ENCODE assay signal across 9 mouse cellular contexts in genomic region chrX:73570871-73571270, GRCm38 (mm10).
A peak's percentile ranks its signal among the peaks of the same experiment; 100 is the strongest.
DNase-seq lines count a peak whose midpoint lies in the region; ATAC-seq lines count a peak whose summit lies in the region.
"Had no signal": no experiment of that assay in that cellular context is flagged by ENCODE, and none has a peak within 500 bp of the region (broad histone marks: within the 10 kb centered on the region; RNA-seq: fewer than 3 reads in every experiment).

No protein-coding gene starts in this region.

- no peak overlapping the region for H3K9ac ChIP-seq in liver, embryonic 11.5 days (ENCODE audit: low read depth, low read length)
- H3K9ac ChIP-seq in forebrain, embryonic 13.5 days = no peak overlapping the region
- no peak overlapping the region for H3K9ac ChIP-seq in liver, embryonic 13.5 days
- H3K9ac ChIP-seq: neural tube, embryonic 12.5 days had no signal

- H3K4me3 ChIP-seq in liver, embryonic 11.5 days (ENCODE audit: low read depth, low read length) = no peak overlapping the region
- H3K4me3 ChIP-seq in forebrain, embryonic 13.5 days = no peak overlapping the region
- no peak overlapping the region for H3K4me3 ChIP-seq in liver, embryonic 13.5 days (replicated peaks)
- H3K4me3 ChIP-seq: neural tube, embryonic 12.5 days had no signal

- H3K9me3 ChIP-seq in liver, embryonic 11.5 days (ENCODE audit: control insufficient read depth, low read length) = no peaks in the 10 kb centered on the region
- no peaks in the 10 kb centered on the region for H3K9me3 ChIP-seq in forebrain, embryonic 13.5 days (replicated peaks)
- no peaks in the 10 kb centered on the region for H3K9me3 ChIP-seq in liver, embryonic 13.5 days (replicated peaks)
- H3K9me3 ChIP-seq: neural tube, embryonic 12.5 days had no signal

- peaks cover 7% of the 10 kb centered on the region for H3K4me1 ChIP-seq in liver, embryonic 11.5 days (replicated peaks; ENCODE audit: control insufficient read depth, insufficient read depth, low read length)
- no peaks in the 10 kb centered on the region for H3K4me1 ChIP-seq in forebrain, embryonic 13.5 days
- peaks cover 24% of the 10 kb centered on the region for H3K4me1 ChIP-seq in liver, embryonic 13.5 days (replicated peaks)
- H3K4me1 ChIP-seq: neural tube, embryonic 12.5 days had no signal

- no peak overlapping the region for H3K27ac ChIP-seq in liver, embryonic 11.5 days (ENCODE audit: low read depth, low read length)
- H3K27ac ChIP-seq in forebrain, embryonic 13.5 days = no peak overlapping the region
- H3K27ac ChIP-seq in liver, embryonic 13.5 days = no peak overlapping the region
- H3K27ac ChIP-seq: neural tube, embryonic 12.5 days had no signal

- ATAC-seq in liver, embryonic 11.5 days (replicated peaks; ENCODE audit: low FRiP score) = no peak
- ATAC-seq in forebrain, embryonic 13.5 days = peak; percentile 53; the same call in 1 of the 2 replicates
- ATAC-seq in liver, embryonic 13.5 days (ENCODE audit: low read depth) = no peak

- WGBS in liver, embryonic 11.5 days = 18% methylated on average over 6 of the region's 6 CpGs
- 19% methylated on average over 6 of the region's 6 CpGs for WGBS in forebrain, embryonic 13.5 days
- 27% methylated on average over 6 of the region's 6 CpGs for WGBS in liver, embryonic 13.5 days (ENCODE audit: insufficient replicate concordance)

- no peaks in the 10 kb centered on the region for H3K36me3 ChIP-seq in liver, embryonic 11.5 days (ENCODE audit: control insufficient read depth, insufficient read depth, low read length)
- no peaks in the 10 kb centered on the region for H3K36me3 ChIP-seq in forebrain, embryonic 13.5 days (ENCODE audit: poor library complexity, severe bottlenecking)
- no peaks in the 10 kb centered on the region for H3K36me3 ChIP-seq in liver, embryonic 13.5 days
- H3K36me3 ChIP-seq: neural tube, embryonic 12.5 days had no signal

- H3K27me3 ChIP-seq in liver, embryonic 11.5 days (replicated peaks; ENCODE audit: control insufficient read depth, insufficient read depth, low read length) = peaks cover 5% of the 10 kb centered on the region
- no peaks in the 10 kb centered on the region for H3K27me3 ChIP-seq in forebrain, embryonic 13.5 days
- no peaks in the 10 kb centered on the region for H3K27me3 ChIP-seq in liver, embryonic 13.5 days
- H3K27me3 ChIP-seq: neural tube, embryonic 12.5 days had no signal

- H3K4me2 ChIP-seq in liver, embryonic 11.5 days = no peak overlapping the region
- no peak overlapping the region for H3K4me2 ChIP-seq in forebrain, embryonic 13.5 days
- H3K4me2 ChIP-seq in liver, embryonic 13.5 days = no peak overlapping the region
- H3K4me2 ChIP-seq: neural tube, embryonic 12.5 days had no signal

- DNase-seq in liver = peak; percentile 73
- DNase-seq in liver, embryonic 11.5 days (ENCODE audit: low spot score) = no peak
- peak; percentile 34 for DNase-seq in c-Kit-negative CD71-positive TER-119-positive erythroid progenitor cells, embryonic 14.5 days (ENCODE audit: low read depth, low spot score)
- DNase-seq in kidney, adult 9 months = peak; percentile 61
- DNase-seq in liver, embryonic 13.5 days = peak; percentile 34
- DNase-seq in ovary, postnatal 36 days (ENCODE audit: low spot score) = peak; percentile 44
- DNase-seq in thymus, postnatal 14 days = peak; percentile 76
